Mouse (Mus musculus): ENCODE measurements at regions not wholly inside any gene's neighbourhood (a gene's known extent, or its start where the extent isn't known, plus 50 kb on each side); places are given as distances from the start of the nearest gene placed in this dataset.

DNA sequence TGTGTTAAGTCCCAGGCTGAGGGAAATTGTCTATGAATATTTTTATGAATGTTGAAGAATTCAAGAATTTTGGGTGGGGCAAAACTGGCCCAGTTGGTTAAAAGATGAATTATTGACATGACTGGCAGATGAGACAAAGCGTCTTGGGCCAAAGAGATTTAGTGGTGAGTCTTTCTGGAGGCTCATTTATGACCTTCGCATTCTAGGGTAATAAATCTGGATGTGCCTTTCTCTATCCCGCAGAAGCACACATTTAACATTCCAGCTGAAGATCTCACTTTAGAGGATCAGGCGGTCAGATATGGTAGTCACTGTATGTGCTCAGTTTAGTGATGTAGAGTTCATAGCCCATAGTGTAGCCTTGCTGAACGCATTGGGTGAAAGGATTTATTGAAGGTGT lies 296.9 kb upstream of the Gm21798 start:
- DNase-seq, result no peak

DNA sequence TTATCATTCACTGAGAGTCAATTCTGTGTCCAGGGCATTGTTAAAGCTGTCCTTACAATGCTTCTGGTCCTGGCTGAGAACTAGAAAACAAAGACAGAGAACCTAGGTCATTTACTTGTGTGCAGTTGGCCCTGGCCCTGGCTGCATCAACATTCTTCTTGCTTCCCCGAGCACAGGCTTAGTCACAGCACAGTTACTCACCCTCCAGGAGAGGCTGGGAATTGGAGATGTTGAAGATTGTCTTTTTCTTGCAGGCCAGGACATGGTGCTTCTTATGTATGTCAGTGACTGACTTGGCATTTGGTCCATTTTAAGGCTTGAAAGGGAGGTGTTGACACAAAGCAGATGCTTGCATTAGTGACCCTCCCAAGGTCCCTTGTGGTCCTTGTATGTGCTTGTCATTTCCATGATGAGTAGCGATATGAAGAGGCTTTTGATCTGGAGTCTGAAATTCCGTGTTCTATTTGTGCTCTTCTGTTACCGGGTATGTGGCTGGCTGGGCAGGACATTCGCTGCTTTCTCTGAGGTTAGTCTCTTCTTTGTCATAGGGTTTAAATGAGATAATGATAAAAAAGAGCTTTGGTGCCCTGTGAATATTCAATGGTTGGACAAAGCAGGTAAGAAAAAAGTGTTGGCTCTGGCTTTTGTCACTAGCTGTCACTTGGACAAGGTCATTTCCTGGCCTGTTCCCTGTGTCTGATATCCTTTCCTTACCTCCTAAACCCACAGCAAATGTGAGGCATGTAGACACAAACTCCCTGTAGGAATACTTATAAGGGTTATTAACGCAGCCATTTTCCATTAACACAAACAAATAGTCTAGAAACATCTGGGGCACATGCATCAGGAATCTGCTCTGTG lies 285.0 kb upstream of the Gm21798 start:
- peak; percentile 45 to 51 for DNase-seq

DNA sequence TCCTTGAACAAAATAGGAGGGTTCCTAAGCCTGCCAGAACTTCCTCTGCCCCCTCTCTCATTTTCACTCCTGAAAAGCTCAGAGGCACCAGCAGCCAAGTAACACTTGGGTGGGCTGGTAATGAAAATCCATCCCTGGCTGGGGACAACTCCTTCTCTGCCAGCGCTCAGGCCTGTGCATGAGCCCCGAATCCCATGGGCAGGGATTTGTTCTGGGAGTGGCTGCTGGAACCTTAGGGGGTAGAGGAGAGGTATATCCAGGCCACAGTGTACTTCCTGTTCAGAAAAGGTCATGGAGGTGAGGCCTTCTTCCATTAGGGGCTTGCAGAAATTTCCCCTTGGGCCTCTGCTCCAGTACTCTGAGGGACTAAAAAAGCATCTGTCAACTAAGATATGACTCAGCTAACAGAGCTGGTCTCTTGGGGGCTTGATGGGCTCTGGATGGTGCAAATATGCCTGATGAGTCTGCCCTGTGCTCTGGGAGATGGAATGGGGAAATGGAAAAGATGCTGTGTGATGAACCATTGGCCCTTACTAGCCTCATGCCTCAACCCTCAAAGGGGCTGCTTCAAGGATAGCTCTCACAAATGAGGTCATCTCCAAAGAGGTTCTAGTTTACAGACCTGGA lies 284.2 kb upstream of the Gm21798 start:
- peak; percentile 56 for DNase-seq

DNA sequence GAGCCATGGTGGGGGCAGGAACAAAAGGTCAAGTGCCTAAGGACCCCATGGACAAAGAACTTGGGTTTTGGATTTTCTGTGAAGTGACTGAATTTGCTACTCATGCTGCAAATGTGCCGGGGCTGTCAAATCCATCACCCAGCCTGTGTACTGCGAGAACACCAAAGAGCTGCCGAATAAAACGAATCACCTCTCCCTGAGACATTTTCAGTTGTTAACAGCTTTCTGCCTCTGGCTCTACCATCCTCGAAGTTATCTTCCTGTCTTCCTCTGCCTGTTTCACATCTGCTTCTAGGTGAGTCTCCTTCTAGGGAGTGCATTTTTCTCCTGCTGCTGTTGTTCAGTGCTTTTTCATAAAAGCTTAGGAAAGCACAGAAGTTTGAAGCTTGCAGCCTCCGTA lies 283.3 kb upstream of the Gm21798 start:
- no peak for DNase-seq

DNA sequence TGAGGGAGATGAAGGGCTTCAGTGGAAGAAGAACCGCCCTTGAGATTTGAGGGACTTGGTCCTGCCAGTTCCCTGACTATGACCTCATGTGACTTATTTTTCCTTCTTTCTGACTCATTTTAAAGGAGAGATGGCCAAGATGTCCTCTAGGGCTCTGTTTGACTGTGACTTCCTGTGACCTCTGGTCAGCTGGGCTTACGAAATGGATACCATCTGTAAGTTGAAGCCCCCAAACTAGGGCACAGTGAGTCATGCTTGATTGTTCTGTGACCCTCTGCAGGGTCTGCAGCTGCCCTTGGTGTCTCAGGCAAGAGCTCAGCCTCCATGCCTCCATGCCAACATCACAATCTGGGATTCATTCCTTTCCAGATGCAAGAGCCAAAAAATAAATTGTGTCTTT lies 282.3 kb upstream of the Gm21798 start:
- DNase-seq, result peak; percentile 61 to 65

DNA sequence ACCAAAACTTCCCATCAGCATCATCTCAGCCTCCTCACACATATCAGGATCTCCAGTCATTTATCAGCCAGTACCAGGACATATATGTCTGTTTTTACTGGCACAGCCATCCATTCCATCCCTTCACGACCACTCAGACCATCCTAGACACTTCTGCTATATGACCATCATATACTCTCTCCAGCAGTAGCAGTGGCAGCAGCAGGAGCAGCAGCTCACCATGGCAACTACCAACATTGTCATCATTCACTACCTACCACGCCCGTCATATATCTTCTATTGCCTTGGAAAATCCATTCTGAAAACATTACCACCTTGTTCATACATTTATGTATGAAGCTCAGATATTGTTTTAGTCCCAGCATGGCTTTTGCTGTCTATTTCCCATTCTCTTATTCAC lies 276.1 kb upstream of the Gm21798 start:
- no peak for DNase-seq

DNA sequence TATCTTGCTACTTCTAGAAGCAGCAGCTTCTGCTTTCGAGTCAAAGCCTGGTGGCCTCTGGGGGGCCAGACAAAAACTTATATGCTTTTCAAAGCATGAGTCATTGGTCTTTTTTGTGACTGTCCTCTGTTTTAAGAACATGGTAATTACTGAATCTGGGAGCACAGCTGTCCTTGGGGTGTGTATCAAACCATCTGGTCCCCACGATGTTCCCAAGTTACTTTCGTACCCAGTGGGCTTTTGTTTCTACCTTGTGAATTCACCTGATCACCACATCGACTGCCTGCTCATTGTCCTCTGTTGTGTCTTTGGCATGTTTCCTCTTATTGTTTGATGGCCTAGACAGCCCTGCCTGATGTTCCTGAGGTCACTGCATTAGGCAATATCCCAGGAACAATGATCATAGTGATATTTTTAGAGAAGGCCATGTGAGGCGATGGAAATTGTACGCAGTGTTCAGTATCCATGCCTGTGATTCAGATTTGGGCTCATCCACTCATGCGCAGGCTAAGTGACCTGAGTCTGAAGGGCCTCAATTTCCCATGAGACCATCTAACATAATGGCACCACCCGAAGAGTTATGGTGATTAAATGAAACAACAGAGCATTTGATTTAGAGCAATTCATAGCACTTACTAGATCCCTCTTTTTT lies 275.1 kb upstream of the Gm21798 start:
- peak; percentile 82 to 91 for DNase-seq

DNA sequence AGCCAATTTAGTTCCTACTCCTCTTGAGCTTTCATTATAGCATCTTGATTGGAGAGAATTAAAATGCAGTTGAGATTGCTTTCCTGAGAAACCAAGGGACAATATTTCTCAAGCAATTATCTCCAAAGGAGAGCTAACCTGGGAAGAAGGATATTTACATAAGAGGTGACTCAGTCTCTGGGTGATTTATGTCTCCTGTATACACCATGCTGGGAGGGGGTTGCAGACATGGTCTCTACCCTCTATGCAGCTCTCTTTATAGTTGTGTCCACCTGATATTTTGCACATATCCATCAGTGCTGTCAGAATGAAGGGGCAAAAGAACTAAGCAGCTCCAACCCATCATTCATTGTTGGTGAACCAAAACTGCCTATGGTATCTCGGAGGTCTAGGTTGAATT lies 274.6 kb upstream of the Gm21798 start:
- DNase-seq, result no peak

DNA sequence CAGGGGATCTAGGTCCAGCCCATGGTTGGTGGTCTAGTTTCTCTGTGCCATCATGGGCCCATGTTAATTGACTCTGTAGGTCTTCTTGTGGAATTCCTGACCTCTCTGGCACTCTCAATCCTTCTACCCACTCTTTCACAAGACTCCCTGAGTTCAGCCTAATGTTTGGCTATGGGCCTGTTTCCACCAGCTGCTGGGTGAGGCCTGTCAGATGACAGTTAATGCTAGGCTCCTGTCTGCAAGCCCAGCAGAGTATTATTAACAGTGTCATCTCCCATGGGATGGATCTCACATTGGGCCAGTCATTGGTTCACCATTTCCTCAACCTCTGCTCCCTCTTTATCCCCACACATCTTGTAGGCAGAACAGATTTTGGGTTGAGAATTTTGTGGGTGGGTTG lies 271.5 kb upstream of the Gm21798 start:
- DNase-seq, result no peak

DNA sequence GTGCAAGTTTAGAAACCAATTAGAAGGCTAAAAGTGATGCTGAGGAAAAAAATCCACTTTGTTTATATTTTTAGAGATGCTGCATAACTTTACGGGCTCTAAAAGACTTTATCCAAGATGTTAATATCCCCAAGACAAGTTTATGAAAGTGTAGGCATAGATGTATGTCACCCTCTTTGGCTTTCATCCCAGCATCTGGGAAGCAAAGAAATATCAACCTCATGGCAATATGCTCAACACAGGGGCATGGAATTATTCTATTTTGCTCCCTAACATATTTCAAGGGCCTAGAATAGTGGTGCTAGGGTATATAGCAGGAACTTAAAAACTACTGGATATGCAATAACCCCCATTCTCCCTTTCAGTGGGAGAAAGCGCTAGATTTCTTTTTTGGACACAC lies 260.0 kb upstream of the Gm21798 start:
- DNase-seq, result no peak

DNA sequence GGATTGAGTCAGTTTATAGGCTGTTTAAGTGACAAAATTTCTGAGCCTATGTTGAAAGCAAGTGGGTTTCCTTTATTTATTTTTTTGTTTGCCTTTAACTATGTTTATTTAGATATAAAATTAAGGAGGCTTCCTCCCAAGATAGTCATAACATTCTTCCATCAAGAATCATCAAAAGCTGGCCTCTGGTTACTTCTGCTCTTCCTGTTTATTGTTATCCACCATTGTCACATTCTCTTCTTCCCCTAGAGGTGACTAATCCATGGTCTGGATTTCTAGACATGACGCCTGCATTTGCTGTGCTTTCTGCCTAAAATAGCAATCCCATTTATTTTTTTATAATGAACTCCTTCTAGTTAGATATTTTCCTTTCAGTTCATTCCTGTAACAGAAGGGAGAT lies 259.3 kb upstream of the Gm21798 start:
- no peak for DNase-seq

DNA sequence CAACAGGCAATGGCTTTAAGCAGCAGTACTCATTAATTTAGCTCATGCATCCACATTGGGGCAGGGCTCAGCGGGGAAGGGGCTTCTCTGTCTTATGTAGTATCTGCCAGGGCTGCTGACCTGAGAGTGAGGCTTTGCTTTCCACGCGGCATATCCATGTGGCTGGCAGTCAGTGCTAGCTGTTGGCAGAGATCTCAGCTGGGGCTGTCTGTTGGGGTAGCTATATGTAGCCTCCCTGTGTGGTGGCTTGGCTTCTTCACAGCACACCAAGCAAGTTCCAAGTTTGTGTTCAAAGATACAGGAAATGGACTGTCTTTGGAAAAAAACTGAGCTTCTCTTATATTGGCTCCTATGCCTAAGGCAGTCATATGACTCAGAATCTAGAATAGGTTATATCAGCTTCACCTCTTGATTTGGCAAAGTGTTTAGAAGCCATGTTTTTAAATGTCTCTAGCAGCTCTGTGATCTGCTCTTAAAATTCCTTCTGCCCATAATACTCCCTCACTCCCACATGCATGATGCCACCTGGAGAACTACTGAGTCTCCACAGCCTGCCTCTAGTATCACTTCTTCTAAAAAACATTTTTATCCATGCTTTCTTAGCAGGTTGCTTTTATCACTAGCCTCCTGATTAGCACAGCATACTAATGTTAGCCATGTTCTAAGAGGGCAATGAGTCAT lies 254.9 kb upstream of the Gm21798 start:
- DNase-seq, result peak; percentile 49 to 59

DNA sequence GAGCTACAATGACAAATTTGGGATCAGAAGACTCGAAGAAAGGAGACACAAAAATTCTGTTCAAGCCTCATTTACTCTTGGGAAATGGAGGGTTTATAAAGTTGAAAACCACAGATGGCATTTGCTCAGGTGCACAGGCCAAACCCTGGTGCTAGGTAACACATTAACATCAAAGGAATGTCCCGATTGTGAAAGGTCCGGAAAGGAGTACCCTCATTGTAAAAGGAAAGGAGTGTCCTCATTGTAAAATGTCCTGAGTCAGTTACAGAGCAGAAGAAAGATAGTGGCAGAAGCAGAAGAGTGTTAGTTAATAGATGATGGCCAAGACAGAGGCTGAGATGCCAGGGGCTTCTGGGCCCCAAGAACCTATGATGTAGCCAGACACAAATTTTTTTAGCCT lies 252.8 kb upstream of the Gm21798 start:
- no peak for DNase-seq

DNA sequence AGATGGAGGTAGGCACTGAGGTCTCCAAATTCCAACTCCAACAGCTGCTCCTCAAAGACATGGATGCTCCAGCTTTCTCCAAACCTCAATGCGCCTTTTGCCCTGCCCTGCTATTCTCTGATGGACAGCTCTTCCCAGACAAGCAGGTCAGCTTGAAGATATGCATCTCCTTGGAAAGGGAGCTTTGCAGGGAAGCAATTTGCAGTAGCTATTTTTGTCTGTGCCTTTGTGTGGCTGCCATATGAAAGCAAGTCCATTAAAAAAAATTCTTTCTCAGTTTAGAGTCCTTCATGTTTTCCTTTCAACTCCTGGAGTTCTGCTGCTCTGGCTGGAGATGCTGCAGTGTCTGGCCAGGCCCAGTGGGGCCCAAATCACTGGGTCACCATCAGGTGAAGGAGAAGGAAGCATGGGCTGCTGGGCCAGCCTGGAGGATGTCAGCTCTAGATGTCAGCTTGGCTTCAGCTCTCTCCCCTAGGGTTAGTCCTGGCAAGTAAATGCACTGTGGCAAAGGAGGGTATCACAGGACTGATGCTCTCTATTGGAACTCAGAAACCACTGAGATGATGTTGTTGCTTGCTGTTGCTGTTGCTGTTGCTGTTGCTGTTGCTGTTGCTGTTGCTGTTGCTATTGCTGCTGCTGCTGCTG lies 240.5 kb upstream of the Gm21798 start:
- no peak for DNase-seq

DNA sequence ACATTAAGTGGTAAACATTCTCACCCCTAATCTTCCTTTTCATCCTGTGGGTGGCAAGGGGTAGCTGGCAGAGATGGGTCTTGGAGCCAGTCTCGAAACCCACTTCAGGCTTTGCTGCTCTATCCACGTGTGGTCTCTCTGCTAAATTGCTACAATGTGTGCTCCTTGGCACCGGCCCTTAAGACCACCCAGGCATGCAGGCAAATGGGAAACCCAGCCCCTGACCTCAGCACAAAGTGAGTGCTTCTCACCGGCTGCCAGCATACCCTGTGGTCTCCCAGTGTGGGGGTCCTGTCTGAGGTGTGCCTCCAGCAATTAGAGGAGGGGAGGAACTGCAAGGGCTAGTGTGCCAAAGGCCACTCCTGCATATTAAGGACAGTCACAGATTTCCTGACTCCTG lies 238.5 kb upstream of the Gm21798 start:
- no peak for DNase-seq

DNA sequence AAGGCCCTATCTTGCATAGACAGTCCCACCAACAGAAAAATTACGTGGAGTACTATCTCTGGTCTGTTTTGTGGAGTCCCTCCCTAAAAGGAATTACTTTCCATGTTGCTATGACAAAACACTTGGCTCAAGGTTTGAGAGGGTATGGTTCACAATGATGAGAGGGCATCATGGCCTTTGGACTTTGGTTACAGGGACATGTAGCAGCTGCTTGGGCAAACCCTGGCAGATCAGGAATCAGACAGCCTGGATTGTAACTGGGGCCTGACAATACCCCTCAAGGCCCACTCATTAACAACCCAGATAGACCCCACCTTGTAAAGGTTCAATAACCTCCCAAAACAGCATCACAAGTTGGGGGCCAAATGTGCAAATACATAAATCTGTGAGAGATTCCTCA lies 237.0 kb upstream of the Gm21798 start:
- no peak for DNase-seq

DNA sequence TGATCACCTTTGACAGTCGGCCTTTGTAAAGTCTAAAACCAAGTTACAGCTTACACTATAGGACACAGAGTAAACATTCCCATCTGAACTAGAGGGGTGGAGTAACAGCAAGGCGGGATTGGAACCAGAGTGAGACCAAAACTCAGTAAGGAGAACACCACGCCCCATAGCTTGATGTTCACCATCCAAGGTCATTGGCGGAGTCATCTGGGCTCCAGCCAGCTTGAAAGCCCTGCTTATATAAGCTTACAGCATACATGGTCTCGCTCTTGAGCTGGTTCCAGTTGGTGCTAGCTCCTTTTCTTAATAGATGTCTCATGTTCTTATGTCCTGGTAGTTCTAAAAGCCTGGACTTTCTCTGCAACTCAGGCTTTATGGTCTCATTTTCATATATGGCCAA lies 236.4 kb upstream of the Gm21798 start:
- no peak for DNase-seq

DNA sequence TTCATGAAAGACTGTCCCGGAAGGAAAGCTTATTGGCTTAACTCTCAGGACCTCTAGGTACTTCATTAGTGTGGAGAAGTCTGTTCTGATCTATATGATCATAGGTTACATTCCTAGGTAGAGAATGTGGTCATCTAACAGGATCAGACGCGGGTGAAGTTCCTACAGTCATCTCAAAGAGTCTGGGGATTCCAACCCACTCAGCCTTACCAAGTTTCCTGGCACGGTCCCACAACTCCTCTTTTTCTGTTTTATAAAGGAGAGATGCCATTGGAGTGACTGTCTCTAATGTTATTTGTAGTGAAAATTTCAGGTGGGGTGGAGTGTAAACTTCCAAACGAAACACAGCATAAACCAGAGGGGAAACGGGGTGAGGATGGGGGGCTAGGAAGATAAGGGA lies 233.4 kb upstream of the Gm21798 start:
- no peak for DNase-seq

DNA sequence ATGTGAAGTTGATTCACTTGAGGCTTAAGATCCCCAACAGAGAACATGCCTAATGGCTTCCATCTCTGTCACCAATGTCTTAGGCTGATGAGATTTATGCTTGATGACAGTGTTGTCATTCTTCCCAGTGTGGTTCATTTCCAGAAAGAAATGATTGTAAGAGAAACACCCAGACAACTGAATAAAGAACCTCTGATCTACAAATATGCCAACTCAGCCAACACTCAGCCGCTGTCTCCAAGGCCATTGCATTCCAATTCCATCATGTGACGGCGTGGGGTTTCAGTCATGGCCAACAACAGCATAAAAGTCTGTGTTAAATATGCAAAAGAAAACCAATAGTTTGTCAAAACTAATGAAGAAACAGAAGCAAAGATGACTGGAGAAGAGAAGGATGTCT lies 230.7 kb upstream of the Gm21798 start:
- no peak for DNase-seq

DNA sequence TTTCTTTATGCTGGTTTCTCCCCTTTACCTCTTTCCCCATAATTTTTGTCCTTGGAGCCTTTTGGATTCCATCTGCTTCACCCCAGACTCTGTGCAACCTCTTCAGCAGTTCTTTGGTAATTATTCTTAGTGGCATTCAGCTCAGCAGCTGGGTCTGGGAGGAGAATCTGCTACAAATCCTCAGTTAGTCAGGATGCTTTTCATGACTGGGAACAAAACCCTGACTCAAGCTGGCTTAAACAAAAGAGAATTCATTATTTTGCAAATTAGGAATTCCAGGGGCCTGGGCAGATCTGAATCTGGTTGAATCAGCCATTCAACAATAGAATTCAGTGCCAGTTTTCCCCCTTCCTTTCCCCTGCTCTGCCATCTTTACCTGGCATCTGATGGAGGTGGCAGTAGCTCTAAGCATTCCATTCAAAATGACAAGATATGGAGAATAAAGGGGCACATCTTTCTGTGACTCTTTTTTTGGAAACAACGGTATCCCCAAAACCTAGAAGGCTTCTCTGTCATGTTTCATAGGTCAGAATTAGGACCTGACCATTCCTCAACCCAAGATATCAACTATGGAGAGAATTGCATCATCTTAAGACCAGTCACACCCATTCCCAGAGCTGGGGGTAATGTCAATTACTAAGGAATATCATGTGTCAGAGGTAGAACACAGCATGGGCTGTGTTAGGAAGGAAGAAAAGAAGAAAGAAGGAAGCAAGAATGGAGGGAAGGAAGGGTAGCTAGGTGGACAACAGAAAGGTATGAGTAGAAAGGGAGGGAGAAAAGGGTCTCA lies 227.2 kb upstream of the Gm21798 start:
- DNase-seq, result no peak

DNA sequence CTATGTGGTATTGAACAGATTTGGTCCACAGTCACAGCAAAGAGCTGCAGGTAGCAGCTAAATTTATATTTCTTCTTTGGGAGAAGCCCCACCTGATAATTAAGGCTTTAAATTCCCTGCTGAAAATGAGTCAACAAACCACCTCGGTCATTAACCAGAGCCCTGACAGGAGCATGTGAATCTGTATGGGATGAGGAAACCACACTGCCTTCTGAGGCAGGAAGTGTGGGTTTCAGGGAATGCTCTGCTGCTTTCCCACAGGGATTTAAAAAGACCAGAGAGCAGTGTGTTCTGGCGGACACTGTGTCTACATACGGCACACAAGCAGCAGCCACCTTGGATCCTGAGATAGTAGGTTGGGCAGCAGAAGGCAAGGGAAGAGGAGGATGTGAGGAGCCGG lies 204.0 kb upstream of the Gm21798 start:
- DNase-seq, result no peak

DNA sequence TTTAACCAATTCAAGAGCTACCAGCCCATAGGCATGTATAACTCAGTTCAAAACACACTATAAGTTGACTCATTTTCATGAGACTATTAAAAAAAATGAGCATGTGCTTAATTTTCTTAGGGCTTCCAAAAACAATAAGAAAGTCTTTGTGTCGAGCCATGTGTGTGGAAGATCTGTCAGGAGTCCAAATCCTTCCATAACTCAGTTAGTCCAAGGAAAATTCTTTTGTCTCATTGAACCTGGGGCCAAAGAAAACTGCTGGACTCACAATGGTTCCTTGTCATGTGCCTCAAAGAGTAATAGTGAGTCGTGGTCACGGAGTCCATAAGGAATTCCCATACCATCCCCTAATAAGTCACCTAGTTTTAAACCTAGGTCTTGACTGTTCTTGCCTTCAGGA lies 199.0 kb upstream of the Gm21798 start:
- no peak for DNase-seq

Data from heart, adult 18-20 months (tissue).